Mouse (Mus musculus) layer of hippocampus, adult 2 months (tissue): Measurements from ENCODE around the gene Ccdc124. TPM values are rescaled to one million over a fixed set of nuclear protein-coding genes. Genes with fewer than 3 reads are reported as not detected.

Source experiments
- DNase-seq, 2 experiments: peaks; one replicate each; pipeline ENCODE4 v3.0.0; 2022; ENCODE audit warnings: low spot score in 2 of 2
- H3K27ac ChIP-seq: fragments of 200-600 bp; 2 replicates; pipeline ENCODE4 v1.8.1; 2022
- H3K4me3 ChIP-seq: fragments of 200-600 bp; 2 replicates; pipeline ENCODE4 v1.8.1; 2022; ENCODE audit warnings: mild to moderate bottlenecking
- CTCF ChIP-seq: fragments of 200-600 bp; conservative IDR thresholded peaks from 2 replicates; pipeline ENCODE4 v1.8.1; 2022; ENCODE audit warnings: antibody characterized with exemption, mild to moderate bottlenecking, moderate library complexity
- total RNA-seq, 2 experiments: library from RNA; stranded (reverse); gene quantifications; 2 replicates each; pipeline ENCODE4 v1.2.3; 2021

Gene Ccdc124
- total RNA-seq, 2 experiments from 2014 or later: 82.2 to 88.9 TPM

GRCm38 (mm10) chr8:70845108-70845507 is 28.6 kb downstream of the Ccdc124 start:
- no peak overlapping the region for H3K4me3 ChIP-seq
- no peak overlapping the region for H3K27ac ChIP-seq
- TF ChIP-seq CTCF: no peak
- no peak for DNase-seq

- peak; percentile 81 to 92 for DNase-seq
- TF ChIP-seq CTCF: peak; percentile 98
- Histone ChIP-seq H3K4me3 (no peak overlapping the region), H3K27ac (no peak overlapping the region)
Observed at GRCm38 (mm10) chr8:70844523-70844922, 29.2 kb downstream of the Ccdc124 start.

GRCm38 (mm10) chr8:70843941-70844340 is 29.8 kb downstream of the Ccdc124 start:
- DNase-seq: no peak
- Histone ChIP-seq H3K27ac (no peak overlapping the region), H3K4me3 (no peak overlapping the region)
- TF ChIP-seq CTCF: no peak

GRCm38 (mm10) chr8:70843214-70843773 is 30.4 kb downstream of the Ccdc124 start:
- Histone ChIP-seq H3K27ac (no peak overlapping the region), H3K4me3 (no peak overlapping the region)
- TF ChIP-seq CTCF: no peak
- DNase-seq: no peak

GRCm38 (mm10) chr8:70842484-70842883 is 31.3 kb downstream of the Ccdc124 start:
- no peak for DNase-seq
- no peak for TF ChIP-seq CTCF

GRCm38 (mm10) chr8:70841147-70842072 is 32.3 kb downstream of the Ccdc124 start:
- Histone ChIP-seq H3K27ac (no peak overlapping the region), H3K4me3 (no peak overlapping the region)
- peak; percentile 83 to 95 for DNase-seq
- TF ChIP-seq CTCF: peak; percentile 98

More at GRCm38 (mm10) chr8:70842484-70842883, 31.3 kb downstream of the Ccdc124 start:
- H3K27ac ChIP-seq: no peak overlapping the region
- H3K4me3 ChIP-seq: no peak overlapping the region

- H3K27ac ChIP-seq: peak overlapping the region; percentile 85; the same call in 1 of the 2 replicates
- no peak for TF ChIP-seq CTCF
- no peak for DNase-seq
- H3K4me3 ChIP-seq: no peak overlapping the region
Observed at GRCm38 (mm10) chr8:70840590-70840989, 33.1 kb downstream of the Ccdc124 start.

- Histone ChIP-seq H3K27ac (peak within 1 kb of the TSS; percentile 97), H3K4me3 (peak within 1 kb of the TSS; percentile 56)
- peak; percentile 96 to 99 for DNase-seq
- TF ChIP-seq CTCF: 0 out of 2 replicates have a peak, but pooled peaks have one; percentile 11
Observed at GRCm38 (mm10) chr8:70839408-70840351, 34.1 kb downstream of the Ccdc124 start, which contains the start of gene Arrdc2. TSS of gene Arrdc2 (minus strand) at chr8:70839720.

GRCm38 (mm10) chr8:70838654-70839407 is 34.9 kb downstream of the Ccdc124 start:
- peak overlapping the region; percentile 56 for H3K4me3 ChIP-seq
- peak overlapping the region; percentile 97 for H3K27ac ChIP-seq
- peak; percentile 35 for TF ChIP-seq CTCF
- peak in 1 of 2 experiments; percentile 52 for DNase-seq

GRCm38 (mm10) chr8:70836666-70837065 is 37.1 kb downstream of the Ccdc124 start:
- TF ChIP-seq CTCF: no peak
- DNase-seq: no peak
- H3K4me3 ChIP-seq: no peak overlapping the region
- H3K27ac ChIP-seq: peak overlapping the region; percentile 18; the same call in 1 of the 2 replicates

- peak overlapping the region; percentile 82 for H3K27ac ChIP-seq
Observed at GRCm38 (mm10) chr8:70834071-70834470, 39.7 kb downstream of the Ccdc124 start.

GRCm38 (mm10) chr8:70833520-70833919 is 40.2 kb downstream of the Ccdc124 start:
- no peak overlapping the region for H3K4me3 ChIP-seq
- TF ChIP-seq CTCF: no peak
- DNase-seq: no peak
- peak overlapping the region; percentile 82 for H3K27ac ChIP-seq

More at GRCm38 (mm10) chr8:70834071-70834470, 39.7 kb downstream of the Ccdc124 start:
- no peak for TF ChIP-seq CTCF
- H3K4me3 ChIP-seq: no peak overlapping the region
- DNase-seq: no peak
